In genomic region chr7:141468164-141468521, GRCm38 (mm10) we compare ENCODE assay signal across 8 mouse cellular contexts. TPM values are rescaled to one million over a fixed set of nuclear protein-coding genes. Genes with fewer than 3 reads are reported as not detected.
A peak's percentile ranks its signal among the peaks of the same experiment; 100 is the strongest.
DNase-seq lines count a peak whose midpoint lies in the region; ATAC-seq and TF ChIP-seq lines count a peak whose summit lies in the region.

No protein-coding gene starts in this region.

- peak; percentile 16; the same call in 1 of the 2 replicates for ATAC-seq in hindbrain, embryonic 15.5 days (ENCODE audit: low FRiP score, low read depth)
- ATAC-seq in midbrain, embryonic 12.5 days (ENCODE audit: low FRiP score, low read depth), result peak; percentile 23; the same call in 1 of the 2 replicates

- H3K27ac ChIP-seq in cortical plate, adult 2 months (ENCODE audit: insufficient read depth, low read length), result peak overlapping the region; percentile 71
- H3K27ac ChIP-seq in hindbrain, embryonic 15.5 days (replicated peaks), result peak overlapping the region; percentile 85
- H3K27ac ChIP-seq in midbrain, embryonic 12.5 days (replicated peaks), result peak overlapping the region; percentile 79

- 6% methylated on average over 5 of the region's 5 CpGs for WGBS in lung, adult 2 months
- WGBS in hindbrain, embryonic 15.5 days, result 18% methylated on average over 5 of the region's 5 CpGs
- 28% methylated on average over 5 of the region's 5 CpGs for WGBS in midbrain, embryonic 12.5 days

- H3K4me1 ChIP-seq in lung, adult 2 months (ENCODE audit: control insufficient read depth, insufficient read depth, low read length), result peaks cover 34% of the 10 kb centered on the region
- peaks cover 7% of the 10 kb centered on the region for H3K4me1 ChIP-seq in cortical plate, adult 2 months (ENCODE audit: control insufficient read depth, insufficient read depth, low read length)
- peaks cover 47% of the 10 kb centered on the region for H3K4me1 ChIP-seq in hindbrain, embryonic 15.5 days (replicated peaks)
- H3K4me1 ChIP-seq in midbrain, embryonic 12.5 days, result peaks cover 43% of the 10 kb centered on the region

- H3K4me2 ChIP-seq in hindbrain, embryonic 15.5 days, result peak overlapping the region; percentile 58
- peak overlapping the region; percentile 74 for H3K4me2 ChIP-seq in midbrain, embryonic 12.5 days (replicated peaks)

- H3K9ac ChIP-seq in hindbrain, embryonic 15.5 days, result peak overlapping the region; percentile 73
- peak overlapping the region; percentile 83 for H3K9ac ChIP-seq in midbrain, embryonic 12.5 days (replicated peaks)

- H3K36me3 ChIP-seq in hindbrain, embryonic 15.5 days, result peaks cover 17% of the 10 kb centered on the region
- peaks cover 32% of the 10 kb centered on the region for H3K36me3 ChIP-seq in midbrain, embryonic 12.5 days

- H3K4me3 ChIP-seq in lung, adult 2 months (replicated peaks; ENCODE audit: extremely low read depth, low read depth, low read length), result peak overlapping the region; percentile 91
- peak overlapping the region; percentile 62 for H3K4me3 ChIP-seq in cortical plate, adult 2 months (ENCODE audit: insufficient read depth, low read length)
- H3K4me3 ChIP-seq in hindbrain, embryonic 15.5 days, result peak overlapping the region; percentile 66
- H3K4me3 ChIP-seq in midbrain, embryonic 12.5 days, result peak overlapping the region; percentile 70

- TF ChIP-seq POLR2A in lung, adult 2 months (IDR thresholded peaks at IDR 0.05; ENCODE audit: borderline replicate concordance, extremely low read depth, low read depth, low read length), result no peak
- TF ChIP-seq POLR2A in cortical plate, adult 2 months (IDR thresholded peaks at IDR 0.05; ENCODE audit: extremely low read depth, insufficient read depth, low read length), result no peak

- H3K9me3 ChIP-seq in hindbrain, embryonic 15.5 days, result no peaks in the 10 kb centered on the region
- no peaks in the 10 kb centered on the region for H3K9me3 ChIP-seq in midbrain, embryonic 12.5 days

- no peak for DNase-seq in lung, adult 2 months
- no peak for DNase-seq in lung, postnatal 14 days
- no peak for DNase-seq in layer of hippocampus, postnatal 14 days (ENCODE audit: low spot score in 2 of 2)
- DNase-seq in spleen, postnatal 14 days (ENCODE audit: low spot score in 2 of 2), result no peak
- DNase-seq in spleen, postnatal 10 days (ENCODE audit: low spot score in 2 of 2), result no peak

- peaks cover 36% of the 10 kb centered on the region for H3K27me3 ChIP-seq in hindbrain, embryonic 15.5 days
- H3K27me3 ChIP-seq in midbrain, embryonic 12.5 days, result peaks cover 40% of the 10 kb centered on the region

- TF ChIP-seq CTCF in lung, adult 2 months (IDR thresholded peaks at IDR 0.05; ENCODE audit: insufficient read depth, low read length), result no peak
- TF ChIP-seq CTCF in cortical plate, adult 2 months (IDR thresholded peaks at IDR 0.05; ENCODE audit: extremely low read depth, insufficient read depth, low read length), result no peak

RNA-seq across cellular contexts. Expression of gene Cd151, which starts 1.0 kb away (rescaled TPM):
- polyA plus RNA-seq in lung, adult 2 months (2012; rRNA removed), result 537 and 555 TPM in 2 replicates
- 63.5 and 66.0 TPM in 2 replicates for polyA plus RNA-seq in cortical plate, adult 2 months (2012; rRNA removed)
- polyA plus RNA-seq in hindbrain, embryonic 15.5 days (2015; fragmentation: Nextera tagmentation; extraction: Ambion mirVana), result 20.6 and 20.7 TPM in 2 replicates
- 14.8 and 15.6 TPM in 2 replicates for polyA plus RNA-seq in midbrain, embryonic 12.5 days (2016; fragmentation: Nextera tagmentation; extraction: Ambion mirVana)
- total RNA-seq in layer of hippocampus, postnatal 14 days (2021), result 10 to 100 TPM; 29.5 to 33.8 TPM

RNA-seq across cellular contexts. Expression of gene Polr2l, which starts 6.8 kb away (rescaled TPM):
- polyA plus RNA-seq in lung, adult 2 months (2012; rRNA removed), result 29.0 and 30.9 TPM in 2 replicates
- 49.3 and 52.1 TPM in 2 replicates for polyA plus RNA-seq in cortical plate, adult 2 months (2012; rRNA removed)
- polyA plus RNA-seq in hindbrain, embryonic 15.5 days (2015; fragmentation: Nextera tagmentation; extraction: Ambion mirVana), result 85.9 and 86.2 TPM in 2 replicates
- 73.8 and 75.0 TPM in 2 replicates for polyA plus RNA-seq in midbrain, embryonic 12.5 days (2016; fragmentation: Nextera tagmentation; extraction: Ambion mirVana)
- total RNA-seq in layer of hippocampus, postnatal 14 days (2021), result 10 to 100 TPM; 43.9 to 50.4 TPM

RNA-seq across cellular contexts. Expression of gene Tspan4, which starts 6.9 kb away (rescaled TPM):
- 91.1 and 150 TPM in 2 replicates for polyA plus RNA-seq in lung, adult 2 months (2012; rRNA removed)
- 32.4 and 33.0 TPM in 2 replicates for polyA plus RNA-seq in cortical plate, adult 2 months (2012; rRNA removed)
- polyA plus RNA-seq in hindbrain, embryonic 15.5 days (2015; fragmentation: Nextera tagmentation; extraction: Ambion mirVana), result 63.2 and 66.7 TPM in 2 replicates
- polyA plus RNA-seq in midbrain, embryonic 12.5 days (2016; fragmentation: Nextera tagmentation; extraction: Ambion mirVana), result 25.3 and 32.6 TPM in 2 replicates
- 10 to 100 TPM; 24.5 to 28.7 TPM for total RNA-seq in layer of hippocampus, postnatal 14 days (2021)

RNA-seq across cellular contexts. Expression of gene Cracr2b, which starts 7.2 kb away (rescaled TPM):
- polyA plus RNA-seq in lung, adult 2 months (2012; rRNA removed), result 177 and 239 TPM in 2 replicates
- 4.8 and 7.4 TPM in 2 replicates for polyA plus RNA-seq in cortical plate, adult 2 months (2012; rRNA removed)
- 7.1 and 9.5 TPM in 2 replicates for polyA plus RNA-seq in hindbrain, embryonic 15.5 days (2015; fragmentation: Nextera tagmentation; extraction: Ambion mirVana)
- 5.4 and 6.0 TPM in 2 replicates for polyA plus RNA-seq in midbrain, embryonic 12.5 days (2016; fragmentation: Nextera tagmentation; extraction: Ambion mirVana)
- total RNA-seq in layer of hippocampus, postnatal 14 days (2021), result 1 to 10 TPM; 5.5 to 6.6 TPM

RNA-seq across cellular contexts. Expression of gene Pnpla2, which starts 13.1 kb away (rescaled TPM):
- 289 and 356 TPM in 2 replicates for polyA plus RNA-seq in lung, adult 2 months (2012; rRNA removed)
- polyA plus RNA-seq in cortical plate, adult 2 months (2012; rRNA removed), result 31.6 and 32.2 TPM in 2 replicates
- polyA plus RNA-seq in hindbrain, embryonic 15.5 days (2015; fragmentation: Nextera tagmentation; extraction: Ambion mirVana), result 19.7 and 19.8 TPM in 2 replicates
- 15.6 and 18.3 TPM in 2 replicates for polyA plus RNA-seq in midbrain, embryonic 12.5 days (2016; fragmentation: Nextera tagmentation; extraction: Ambion mirVana)
- 10 to 100 TPM; 32.4 to 36.6 TPM for total RNA-seq in layer of hippocampus, postnatal 14 days (2021)
